ENCODE assay signal across 8 mouse cellular contexts in genomic region chr3:138144642-138145171, GRCm38 (mm10). TPM values are rescaled to one million over a fixed set of nuclear protein-coding genes. Genes with fewer than 3 reads are reported as not detected.
DNase-seq lines count a peak whose midpoint lies in the region; ATAC-seq and TF ChIP-seq lines count a peak whose summit lies in the region.

Gene Mttp, minus strand, starts transcription at chr3:138144968.

- H3K4me1 ChIP-seq in heart, embryonic 13.5 days = peaks cover 8% of the 10 kb centered on the region; the same call in 1 of the 2 replicates
- H3K4me1 ChIP-seq in kidney, postnatal 0 days (replicated peaks; ENCODE audit: insufficient read depth, low read length) = no peaks in the 10 kb centered on the region
- H3K4me1 ChIP-seq in liver, adult 2 months (ENCODE audit: control insufficient read depth, insufficient read depth, low read length) = peaks cover 3% of the 10 kb centered on the region

- peak within 1 kb of the TSS; percentile 86 for H3K4me2 ChIP-seq in heart, embryonic 13.5 days
- H3K4me2 ChIP-seq in kidney, postnatal 0 days (ENCODE audit: low read length) = peak within 1 kb of the TSS; percentile 68
- peak within 1 kb of the TSS; percentile 90 for H3K4me2 ChIP-seq in myocyte (ENCODE audit: low read depth)

- no peaks in the 10 kb centered on the region for H3K27me3 ChIP-seq in heart, embryonic 13.5 days (replicated peaks)
- no peaks in the 10 kb centered on the region for H3K27me3 ChIP-seq in kidney, postnatal 0 days (ENCODE audit: insufficient read depth, low read length)
- no peaks in the 10 kb centered on the region for H3K27me3 ChIP-seq in liver, adult 2 months (ENCODE audit: control insufficient read depth, insufficient read depth, low read length)
- no peaks in the 10 kb centered on the region for H3K27me3 ChIP-seq in myocyte (ENCODE audit: control insufficient read depth, insufficient read depth, insufficient read length)

- ATAC-seq in erythroblast, adult 5-6 weeks (replicated peaks; ENCODE audit: low FRiP score, poor library complexity, severe bottlenecking) = peak; percentile 69
- no peak for ATAC-seq in heart, embryonic 13.5 days (ENCODE audit: extremely low read depth, insufficient number of reproducible peaks, low FRiP score, low TSS enrichment)
- no peak for ATAC-seq in kidney, postnatal 0 days (replicated peaks; ENCODE audit: low FRiP score, low read depth)

- peak within 1 kb of the TSS; percentile 92 for H3K9ac ChIP-seq in heart, embryonic 13.5 days
- peak within 1 kb of the TSS; percentile 77 for H3K9ac ChIP-seq in kidney, postnatal 0 days (ENCODE audit: low read depth, low read length)
- peak within 1 kb of the TSS; percentile 87 for H3K9ac ChIP-seq in liver, adult 2 months (ENCODE audit: low read depth, low read length)

- no peak for TF ChIP-seq POLR2A in brain, embryonic 14.5 days (IDR thresholded peaks at IDR 0.05; ENCODE audit: borderline replicate concordance, extremely low read depth, insufficient read depth, insufficient read length, poor library complexity, severe bottlenecking)
- no peak for TF ChIP-seq POLR2A in liver, adult 2 months (IDR thresholded peaks at IDR 0.05; ENCODE audit: extremely low read depth, insufficient read depth, low read length)
- no peak for TF ChIP-seq POLR2A in myocyte (IDR thresholded peaks at IDR 0.05; ENCODE audit: insufficient read length, low read depth)

- no peaks in the 10 kb centered on the region for H3K79me2 ChIP-seq in liver, adult 2 months (ENCODE audit: control insufficient read depth, insufficient read depth, low read length)
- H3K79me2 ChIP-seq in myocyte (ENCODE audit: control insufficient read depth, insufficient read depth) = no peaks in the 10 kb centered on the region

- H3K9me3 ChIP-seq in heart, embryonic 13.5 days = no peaks in the 10 kb centered on the region
- no peaks in the 10 kb centered on the region for H3K9me3 ChIP-seq in kidney, postnatal 0 days (replicated peaks; ENCODE audit: low read length)

- 4% methylated on average over 8 of the region's 8 CpGs for WGBS in heart, embryonic 13.5 days
- 2% methylated on average over 8 of the region's 8 CpGs for WGBS in kidney, postnatal 0 days
- under 1% methylated on average over 8 of the region's 8 CpGs for WGBS in liver, adult 2 months

- peaks cover 15% of the 10 kb centered on the region for H3K36me3 ChIP-seq in heart, embryonic 13.5 days
- H3K36me3 ChIP-seq in kidney, postnatal 0 days (ENCODE audit: insufficient read depth, low read length) = no peaks in the 10 kb centered on the region
- no peaks in the 10 kb centered on the region for H3K36me3 ChIP-seq in liver, adult 2 months (ENCODE audit: control insufficient read depth, insufficient read depth, low read length)
- H3K36me3 ChIP-seq in myocyte (ENCODE audit: control insufficient read depth, insufficient read depth) = peaks cover 11% of the 10 kb centered on the region

- peak within 1 kb of the TSS; percentile 75 for H3K4me3 ChIP-seq in heart, embryonic 13.5 days
- H3K4me3 ChIP-seq in kidney, postnatal 0 days (replicated peaks; ENCODE audit: low read depth, low read length) = peak within 1 kb of the TSS; percentile 67
- H3K4me3 ChIP-seq in liver, adult 2 months (ENCODE audit: insufficient read depth, low read depth, low read length) = peak within 1 kb of the TSS; percentile 88
- peak within 1 kb of the TSS; percentile 64 for H3K4me3 ChIP-seq in myocyte

- TF ChIP-seq CTCF in brain, embryonic 14.5 days (IDR thresholded peaks at IDR 0.05; ENCODE audit: borderline replicate concordance, extremely low read depth, insufficient read depth, insufficient read length) = peak; percentile 55; the same call in 1 of the 2 replicates
- peak; percentile 90 for TF ChIP-seq CTCF in kidney, postnatal 0 days (IDR thresholded peaks at IDR 0.05; ENCODE audit: low read depth)
- peak; percentile 53 for TF ChIP-seq CTCF in liver, adult 2 months (IDR thresholded peaks at IDR 0.05; ENCODE audit: low read depth, low read length)

- peak; percentile 69 to 82 for DNase-seq in CD8-positive naive resting alpha-beta T cell, adult 2 months (ENCODE audit: low read depth in 2 of 2, low spot score in 2 of 2)
- peak; percentile 94 for DNase-seq in brain, embryonic 14.5 days (ENCODE audit: low read depth)
- DNase-seq in kidney, postnatal 0 days (ENCODE audit: low spot score) = peak; percentile 96
- DNase-seq in liver, adult 2 months (ENCODE audit: extremely low read depth, low read depth, low spot score) = peak; percentile 83
- peak; percentile 79 to 83 for DNase-seq in spleen, postnatal 4 days (ENCODE audit: low spot score in 2 of 2)

- H3ac ChIP-seq in myocyte (ENCODE audit: control insufficient read depth, insufficient read length) = peak within 1 kb of the TSS; percentile 70

- H3K27ac ChIP-seq in heart, embryonic 13.5 days (replicated peaks) = peak within 1 kb of the TSS; percentile 100
- H3K27ac ChIP-seq in kidney, postnatal 0 days = peak within 1 kb of the TSS; percentile 96
- H3K27ac ChIP-seq in liver, adult 2 months (replicated peaks; ENCODE audit: insufficient read depth, low read depth, low read length) = peak within 1 kb of the TSS; percentile 93

TF ChIP-seq in myocyte, 11 proteins besides CTCF, POLR2A, EP300 and RAD21:
- TF ChIP-seq CEBPB (IDR thresholded peaks at IDR 0.05; ENCODE audit: insufficient read depth, poor library complexity, severe bottlenecking) (no peak), USF1 (IDR thresholded peaks at IDR 0.05; ENCODE audit: low read depth) (peak; percentile 74)

RNA-seq across cellular contexts. Expression of gene Mttp, which starts in this region (rescaled TPM):
- 4.7 and 4.9 TPM in 2 replicates for polyA plus RNA-seq in brain, embryonic 14.5 days (2012; rRNA removed)
- 0.77 and 1.3 TPM in 2 replicates for total RNA-seq in erythroblast, adult 5-6 weeks (2015; ENCODE audit: low replicate concordance)
- 0.51 and 1.4 TPM in 2 replicates for total RNA-seq in erythroblast, adult 5-6 weeks (2017; ENCODE audit: low replicate concordance)
- 6.6 and 7.6 TPM in 2 replicates for polyA plus RNA-seq in heart, embryonic 13.5 days (2015; fragmentation: Nextera tagmentation; extraction: Ambion mirVana)
- 6.9 and 7.0 TPM in 2 replicates for polyA plus RNA-seq in kidney, postnatal 0 days (2015; fragmentation: Nextera tagmentation; extraction: Ambion mirVana)
- 183 and 204 TPM in 2 replicates for total RNA-seq in liver, adult 2 months (2014; rRNA removed)
- polyA plus RNA-seq in liver, adult 2 months (2012; rRNA removed) = 51.7 and 56.0 TPM in 2 replicates
- 4.1 TPM for polyA plus RNA-seq in myocyte (2012; fragmentation: generic; extraction: Trizol)

Comparison
In these comparisons a context has a peak if more than half of its experiments do, and no peak if none do; other contexts are left out.
1. RNA of gene Mttp (total RNA-seq): 183 to 204 TPM in liver, adult 2 months; 0.51 to 1.4 TPM in erythroblast, adult 5-6 weeks; every median in the first group is over 10 times any median in the second.
2. Peak in every context shown above with its lines, with median percentiles within 50 percentile points of each other: DNase-seq, CTCF ChIP-seq, H3K27ac ChIP-seq, H3K4me2 ChIP-seq, H3K4me3 ChIP-seq and H3K9ac ChIP-seq.